Mouse (Mus musculus): Measurements from ENCODE around the gene Pml.

- no peak for TF ChIP-seq CTCF (IDR thresholded peaks at IDR 0.05; ENCODE audit: control insufficient read depth, insufficient read depth, insufficient read length)
- TF ChIP-seq MAX (IDR thresholded peaks at IDR 0.05), result no peak
- no peak for TF ChIP-seq MYOG (IDR thresholded peaks at IDR 0.05; ENCODE audit: control insufficient read depth, extremely low read depth, insufficient read length)
- no peak for TF ChIP-seq USF1 (IDR thresholded peaks at IDR 0.05; ENCODE audit: low read depth)
- no peak for TF ChIP-seq MYOD1 (IDR thresholded peaks at IDR 0.05; ENCODE audit: control insufficient read depth, insufficient read length, low read depth)
- no peak for TF ChIP-seq CEBPB (IDR thresholded peaks at IDR 0.05; ENCODE audit: low read depth)
Measured at GRCm38 (mm10) chr9:58274101-58274604, 24.6 kb upstream of the Pml start.
